Mouse (Mus musculus) liver (tissue): ENCODE data around the gene Vezf1.

ENCODE experiments used
- DNase-seq: peaks from one replicate; pipeline ENCODE4 v3.0.0-alpha.2; 2020; ENCODE audit warnings: mixed read lengths

Gene Vezf1

GRCm38 (mm10) chr11:88129935-88130334 lies 61.9 kb downstream of the Vezf1 start:
- DNase-seq, result no peak

- DNase-seq, result no peak
These were observed 63.8 kb downstream of the Vezf1 start for GRCm38 (mm10) chr11:88131847-88132246.
